Mouse (Mus musculus): ENCODE measurements around the gene BC005537.

BC005537 gene

GRCm38 (mm10) chr13:24798686-24799085 lies 2.8 kb upstream of the BC005537 start:
- in situ Hi-C loops (cut with MboI; ENCODE audit: unreplicated experiment in 2 of 2), result loop anchor here in 1 of 2 experiments (25.0 kb wide), 1 partner anchor 461 kb away; the partner anchor contains the start of gene Cmah

GRCm38 (mm10) chr13:24799378-24799777 lies 2.1 kb upstream of the BC005537 start:
- in situ Hi-C loops (cut with MboI; ENCODE audit: unreplicated experiment in 2 of 2), result loop anchor here in 1 of 2 experiments (25.0 kb wide), 1 partner anchor 462 kb away; the partner anchor contains the start of gene Cmah

GRCm38 (mm10) chr13:24799925-24800673 lies 1.4 kb upstream of the BC005537 start:
- in situ Hi-C loops (cut with MboI; ENCODE audit: unreplicated experiment in 2 of 2), result loop anchor here in 1 of 2 experiments (25.0 kb wide), 1 partner anchor 463 kb away; the partner anchor contains the start of gene Cmah

GRCm38 (mm10) chr13:24800674-24801307 lies 666 bp upstream of the BC005537 start:
- in situ Hi-C loops (cut with MboI; ENCODE audit: unreplicated experiment in 2 of 2), result no loop called here

GRCm38 (mm10) chr13:24802131-24802691 lies 754 bp downstream of the BC005537 start:
- in situ Hi-C loops (cut with MboI; ENCODE audit: unreplicated experiment in 2 of 2), result no loop called here

GRCm38 (mm10) chr13:24803196-24803595 lies 1.7 kb downstream of the BC005537 start:
- in situ Hi-C loops (cut with MboI; ENCODE audit: unreplicated experiment in 2 of 2), result no loop called here

GRCm38 (mm10) chr13:24806079-24806478 lies 4.6 kb downstream of the BC005537 start:
- in situ Hi-C loops (cut with MboI; ENCODE audit: unreplicated experiment in 2 of 2), result no loop called here

- in situ Hi-C loops (cut with MboI; ENCODE audit: unreplicated experiment in 2 of 2), result no loop called here
Observed at GRCm38 (mm10) chr13:24812521-24812920, 11.1 kb downstream of the BC005537 start.

- in situ Hi-C loops (cut with MboI; ENCODE audit: unreplicated experiment in 2 of 2), result no loop called here
Observed at GRCm38 (mm10) chr13:24814616-24815015, 13.2 kb downstream of the BC005537 start.

- in situ Hi-C loops (cut with MboI; ENCODE audit: unreplicated experiment in 2 of 2), result no loop called here
Observed at GRCm38 (mm10) chr13:24816125-24817092, 15.0 kb downstream of the BC005537 start.

GRCm38 (mm10) chr13:24819931-24820330 lies 18.5 kb downstream of the BC005537 start:
- in situ Hi-C loops (cut with MboI; ENCODE audit: unreplicated experiment in 2 of 2), result no loop called here

- in situ Hi-C loops (cut with MboI; ENCODE audit: unreplicated experiment in 2 of 2), result no loop called here
Observed at GRCm38 (mm10) chr13:24822663-24823343, 21.3 kb downstream of the BC005537 start.

GRCm38 (mm10) chr13:24824647-24825046 lies 23.2 kb downstream of the BC005537 start:
- in situ Hi-C loops (cut with MboI; ENCODE audit: unreplicated experiment in 2 of 2), result no loop called here

- in situ Hi-C loops (cut with MboI; ENCODE audit: unreplicated experiment in 2 of 2), result no loop called here
Observed at GRCm38 (mm10) chr13:24825587-24825986, 24.1 kb downstream of the BC005537 start.

- in situ Hi-C loops (cut with MboI; ENCODE audit: unreplicated experiment in 2 of 2), result no loop called here
Observed at GRCm38 (mm10) chr13:24826116-24826515, 24.7 kb downstream of the BC005537 start.

- in situ Hi-C loops (cut with MboI; ENCODE audit: unreplicated experiment in 2 of 2), result no loop called here
Observed at GRCm38 (mm10) chr13:24830756-24831352, 29.4 kb downstream of the BC005537 start.

GRCm38 (mm10) chr13:24831353-24832130 lies 30.1 kb downstream of the BC005537 start, which contains the start of the genes Acot13 and Tdp2:
Gene Acot13, minus strand, starts transcription at chr13:24831540.
Gene Tdp2, plus strand, starts transcription at chr13:24831679.
- in situ Hi-C loops (cut with MboI; ENCODE audit: unreplicated experiment in 2 of 2), result no loop called here

GRCm38 (mm10) chr13:24832131-24832810 lies 30.8 kb downstream of the BC005537 start:
- in situ Hi-C loops (cut with MboI; ENCODE audit: unreplicated experiment in 2 of 2), result no loop called here
